Mouse (Mus musculus) stomach, postnatal 0 days (tissue): ENCODE data around the gene Vps52.
"Not testable (repeated sequence)": the region's sequence is repeated elsewhere in the genome, so short reads cannot be mapped to it uniquely, and the experiment has no call there.

Experiments used
- CTCF ChIP-seq: IDR thresholded peaks from 2 replicates; pipeline ENCODE4 v1.5.1; 2016; ENCODE audit warnings: antibody characterized with exemption, low read depth, mild to moderate bottlenecking, moderate library complexity
- EP300 ChIP-seq: optimal IDR thresholded peaks from 2 replicates; pipeline ENCODE3; 2016; ENCODE audit warnings: antibody characterized with exemption

DNA sequence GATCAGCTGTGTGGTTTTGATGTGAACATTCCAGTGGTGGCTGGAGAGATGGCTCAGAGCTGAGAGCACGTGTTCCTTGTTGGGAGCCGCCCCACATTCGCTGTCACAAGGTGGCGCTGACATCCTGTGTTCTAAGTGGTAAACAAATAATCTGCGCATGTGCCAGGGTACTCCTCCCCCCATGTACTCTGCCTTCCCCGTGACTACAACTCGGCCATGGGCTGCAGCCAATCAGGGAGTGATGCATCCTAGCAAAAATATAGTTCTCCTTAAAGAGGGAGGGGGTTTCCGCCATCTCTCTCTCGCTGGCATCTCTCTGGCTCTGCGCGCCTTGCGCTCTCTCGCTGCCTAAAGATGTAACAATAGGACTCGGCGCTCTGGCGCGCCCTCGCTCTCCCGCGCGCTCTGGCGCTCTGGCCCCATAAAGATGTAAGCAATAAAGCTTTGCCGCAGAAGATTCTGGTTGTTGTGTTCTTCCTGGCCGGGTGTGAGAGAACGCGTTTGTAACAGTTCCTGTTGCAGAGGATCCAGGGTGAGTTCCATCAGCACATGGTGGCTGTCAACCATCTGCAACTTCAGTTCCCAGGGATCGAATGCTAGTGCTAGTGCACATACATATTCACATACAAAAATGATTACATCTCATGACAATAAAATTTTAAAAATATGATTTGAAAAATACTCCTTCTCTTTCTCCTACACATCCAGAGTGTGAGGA is 25.7 kb downstream of the Vps52 start:
- TF ChIP-seq CTCF = peak; percentile 72
- not testable (repeated sequence) for TF ChIP-seq EP300
